Mouse (Mus musculus) heart, embryonic 13.5 days (tissue): ENCODE results near the gene Lbx1. TPM values are rescaled to one million over a fixed set of nuclear protein-coding genes. Genes with fewer than 3 reads are reported as not detected.

ENCODE experiments used
- ATAC-seq: fragments of 200-750 bp; cut with Nextera tagmentation; 2 replicates; pipeline ENCODE4 v1.8.0; 2017; ENCODE audit warnings: moderate TSS enrichment; ENCODE audit not compliant: insufficient number of reproducible peaks, low FRiP score, low TSS enrichment; ENCODE audit errors: extremely low read depth
- H3K27ac ChIP-seq: fragments of 300-500 bp; sonication (generic); replicated peaks from 2 replicates; pipeline ENCODE4 v1.5.1; 2015; ENCODE audit warnings: moderate library complexity, mild to moderate bottlenecking, inconsistent platforms
- H3K27me3 ChIP-seq: fragments of 300-500 bp; sonication (generic); replicated peaks from 2 replicates; pipeline ENCODE4 v1.6.1; 2015; ENCODE audit warnings: mild to moderate bottlenecking, inconsistent platforms
- H3K36me3 ChIP-seq: fragments of 300-500 bp; sonication (generic); 2 replicates; pipeline ENCODE4 v1.6.1; 2015; ENCODE audit warnings: mild to moderate bottlenecking, inconsistent platforms
- H3K4me1 ChIP-seq: fragments of 300-500 bp; sonication (generic); 2 replicates; pipeline ENCODE4 v1.6.1; 2015; ENCODE audit warnings: inconsistent platforms
- H3K4me2 ChIP-seq: fragments of 300-500 bp; sonication (generic); 2 replicates; pipeline ENCODE4 v1.6.1; 2015; ENCODE audit warnings: inconsistent platforms, mild to moderate bottlenecking, moderate library complexity
- H3K4me3 ChIP-seq: fragments of 300-500 bp; sonication (generic); 2 replicates; pipeline ENCODE4 v1.5.1; 2015; ENCODE audit warnings: moderate library complexity, mild to moderate bottlenecking, inconsistent platforms
- H3K9ac ChIP-seq: fragments of 300-500 bp; sonication (generic); 2 replicates; pipeline ENCODE4 v1.6.1; 2015; ENCODE audit warnings: inconsistent platforms, mild to moderate bottlenecking, moderate library complexity
- H3K9me3 ChIP-seq: fragments of 300-500 bp; sonication (generic); 2 replicates; pipeline ENCODE4 v1.6.1; 2016; ENCODE audit warnings: inconsistent platforms
- WGBS: fragments of 180-500 bp; shearing (Covaris S2); methylation state at CpG from one replicate; pipeline ENCODE4 v1.1.7; 2015; ENCODE audit warnings: mixed read lengths; 5-methylcytosine and 5-hydroxymethylcytosine counted together
- polyA plus RNA-seq: library from polyadenylated mRNA; unstranded; fragments of >200 nt; fragmentation: Nextera tagmentation; extraction: Ambion mirVana; gene quantifications from 2 replicates; pipeline ENCODE4 v1.2.1, GENCODE M21; 2015

The Lbx1 gene
- polyA plus RNA-seq, 1 experiment from 2014 or later = not detected

GRCm38 (mm10) chr19:45232443-45233410 is 2.9 kb downstream of the Lbx1 start:
- no peak overlapping the region for H3K27ac ChIP-seq
- H3K9ac ChIP-seq = no peak overlapping the region; the same call in 1 of the 2 replicates
- no peaks in the 10 kb centered on the region for H3K9me3 ChIP-seq
- H3K4me2 ChIP-seq = peak overlapping the region; percentile 46
- under 1% methylated on average over 42 of the region's 42 CpGs for WGBS
- no peak for ATAC-seq
- H3K4me3 ChIP-seq = peak overlapping the region; percentile 32
- H3K4me1 ChIP-seq = peaks cover 60% of the 10 kb centered on the region
- peaks cover 99% of the 10 kb centered on the region for H3K27me3 ChIP-seq
- no peaks in the 10 kb centered on the region for H3K36me3 ChIP-seq

- Histone ChIP-seq H3K4me3 (peak overlapping the region; percentile 36), H3K36me3 (no peaks in the 10 kb centered on the region), H3K9me3 (no peaks in the 10 kb centered on the region), H3K27me3 (peaks cover 99% of the 10 kb centered on the region), H3K4me1 (peaks cover 59% of the 10 kb centered on the region), H3K4me2 (peak overlapping the region; percentile 45), H3K27ac (no peak overlapping the region), H3K9ac (no peak overlapping the region)
- ATAC-seq = no peak
- WGBS = 0% methylated on average over 14 of the region's 14 CpGs
Observed at GRCm38 (mm10) chr19:45232036-45232410, 3.6 kb downstream of the Lbx1 start.

DNA sequence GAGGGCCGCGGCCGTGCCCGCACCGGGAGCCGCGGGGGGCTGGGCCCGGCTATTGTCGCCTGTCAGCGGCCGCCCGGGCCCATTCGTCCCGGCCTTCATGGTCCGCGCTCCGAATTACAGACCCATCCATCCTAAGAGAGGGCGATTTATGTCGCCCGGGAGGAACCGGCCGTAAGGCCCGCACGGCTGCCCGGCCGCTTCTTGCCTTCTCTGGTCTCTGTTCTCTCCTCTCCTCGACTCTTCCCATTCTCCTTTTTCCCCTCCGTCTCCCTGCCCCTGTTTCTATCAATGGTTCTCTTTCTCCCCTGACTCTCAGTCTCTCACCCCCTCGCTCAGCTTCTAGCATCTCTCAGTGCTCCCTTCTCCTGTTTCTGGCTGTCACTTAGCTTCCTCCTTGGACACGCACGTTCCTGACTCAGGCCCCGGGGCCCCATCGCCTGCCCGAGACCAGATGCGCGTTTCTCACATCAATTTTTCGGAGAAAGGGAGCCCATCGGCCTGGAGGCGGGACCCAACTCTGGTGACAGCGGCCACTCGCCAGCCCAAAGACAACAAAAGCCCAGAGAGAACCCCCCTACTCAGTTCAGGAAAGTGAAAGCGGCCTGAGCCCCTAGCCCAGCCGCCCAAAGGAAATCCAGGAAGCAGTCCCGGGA is 4.1 kb downstream of the Lbx1 start:
- peaks cover 56% of the 10 kb centered on the region for H3K4me1 ChIP-seq
- H3K27ac ChIP-seq = no peak overlapping the region
- peak overlapping the region; percentile 36 for H3K4me3 ChIP-seq
- peaks cover 100% of the 10 kb centered on the region for H3K27me3 ChIP-seq
- WGBS = under 1% methylated on average over 44 of the region's 44 CpGs
- H3K9me3 ChIP-seq = no peaks in the 10 kb centered on the region
- H3K9ac ChIP-seq = no peak overlapping the region
- no peaks in the 10 kb centered on the region for H3K36me3 ChIP-seq
- ATAC-seq = no peak
- H3K4me2 ChIP-seq = peak overlapping the region; percentile 45

DNA sequence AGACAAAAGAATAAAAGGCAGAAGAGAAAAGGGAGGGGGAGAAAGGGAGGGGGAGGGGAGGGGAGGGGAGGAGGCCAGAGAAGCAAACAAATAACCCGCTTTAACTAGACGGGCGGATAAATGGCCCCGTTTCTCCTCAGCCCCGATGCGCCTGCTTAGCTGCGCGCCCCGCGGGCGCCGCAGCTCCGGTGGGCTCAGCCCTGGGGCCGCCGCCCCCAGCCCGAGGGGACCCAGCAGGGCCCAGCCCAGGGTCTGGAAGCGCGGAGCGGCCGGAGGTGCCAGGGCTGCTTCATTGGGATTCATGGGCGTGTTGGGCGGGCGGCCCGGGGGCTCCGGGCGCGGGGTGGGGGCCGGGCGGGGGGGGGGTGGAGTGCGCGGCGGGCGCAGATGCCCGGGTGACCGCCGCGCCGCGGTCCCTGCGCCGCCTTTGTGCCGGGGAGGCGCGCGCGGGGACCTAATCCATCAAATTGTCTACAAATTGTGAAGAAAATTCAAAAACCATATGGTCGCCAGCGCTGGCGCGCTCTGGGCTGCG is 4.7 kb downstream of the Lbx1 start:
- peaks cover 50% of the 10 kb centered on the region for H3K4me1 ChIP-seq
- peaks cover 100% of the 10 kb centered on the region for H3K27me3 ChIP-seq
- ATAC-seq = no peak
- H3K27ac ChIP-seq = no peak overlapping the region
- no peak overlapping the region for H3K9ac ChIP-seq
- peak overlapping the region; percentile 45 for H3K4me2 ChIP-seq
- H3K36me3 ChIP-seq = no peaks in the 10 kb centered on the region
- H3K9me3 ChIP-seq = no peaks in the 10 kb centered on the region
- WGBS = 1% methylated on average over 31 of the region's 51 CpGs
- H3K4me3 ChIP-seq = peak overlapping the region; percentile 36

GRCm38 (mm10) chr19:45230201-45230611 is 5.4 kb downstream of the Lbx1 start:
- no peak for ATAC-seq
- no peak overlapping the region for H3K9ac ChIP-seq
- peaks cover 100% of the 10 kb centered on the region for H3K27me3 ChIP-seq
- peak overlapping the region; percentile 41; the same call in 1 of the 2 replicates for H3K4me3 ChIP-seq
- no peaks in the 10 kb centered on the region for H3K36me3 ChIP-seq
- peaks cover 43% of the 10 kb centered on the region for H3K4me1 ChIP-seq
- 1% methylated on average over 20 of the region's 20 CpGs for WGBS
- peak overlapping the region; percentile 64; the same call in 1 of the 2 replicates for H3K4me2 ChIP-seq
- H3K27ac ChIP-seq = no peak overlapping the region
- no peaks in the 10 kb centered on the region for H3K9me3 ChIP-seq

DNA sequence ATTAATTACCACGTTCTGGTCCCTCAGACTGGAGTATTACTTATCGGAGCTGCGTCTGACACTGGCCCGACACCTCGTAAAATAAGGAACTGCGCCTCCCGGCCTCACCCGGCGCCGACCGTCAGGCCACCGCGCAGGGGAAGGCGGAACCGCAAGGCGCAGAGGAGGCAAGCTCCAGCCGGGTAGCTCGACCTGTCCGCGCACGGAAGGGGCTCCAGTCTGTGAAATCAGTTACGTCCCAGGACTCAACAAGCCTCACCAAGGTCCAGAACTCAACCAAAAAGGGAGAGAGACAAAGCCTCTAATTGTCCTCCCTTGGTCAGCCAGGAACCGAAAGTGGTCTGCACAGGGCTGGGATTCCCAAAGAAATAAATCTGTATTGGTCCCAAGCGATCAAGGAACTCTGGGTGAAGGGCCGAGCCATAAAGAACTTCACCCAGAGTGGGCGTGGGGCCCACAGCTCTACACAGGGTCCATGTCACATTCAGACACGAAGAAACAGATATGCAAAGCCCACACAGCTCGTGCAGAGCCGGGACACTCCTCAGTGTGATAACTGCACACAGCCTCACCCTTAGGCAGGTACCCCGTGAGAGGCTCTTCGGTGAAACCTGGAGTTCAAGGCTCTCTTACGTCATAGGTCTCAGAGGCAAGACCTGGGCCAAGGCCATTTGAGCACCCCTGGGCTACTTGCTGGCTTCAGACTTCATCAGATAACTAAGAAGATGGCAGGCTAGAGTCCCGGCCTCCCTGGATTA is 6.1 kb downstream of the Lbx1 start:
- WGBS = 1% methylated on average over 33 of the region's 33 CpGs

DNA sequence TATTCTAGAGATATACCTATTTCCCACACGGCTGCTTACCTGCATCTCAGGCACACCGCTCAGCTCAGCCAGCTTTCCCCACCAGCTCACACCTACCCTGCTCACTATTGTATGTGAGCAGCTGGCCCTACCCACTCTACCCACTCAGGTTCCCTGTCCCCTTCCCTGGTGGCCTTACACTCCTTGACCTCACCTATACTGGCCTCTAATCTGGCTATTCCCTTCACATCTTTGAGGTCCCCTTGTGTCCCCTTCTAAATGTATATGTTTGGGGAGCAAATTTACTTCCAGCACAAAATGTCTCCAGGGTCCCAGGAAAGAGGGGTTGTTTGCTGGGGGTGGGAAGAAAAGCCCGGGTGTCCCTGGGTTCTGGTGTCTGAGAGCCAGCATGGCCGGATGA is 6.8 kb downstream of the Lbx1 start:
- Histone ChIP-seq H3K9me3 (no peaks in the 10 kb centered on the region), H3K4me1 (peaks cover 40% of the 10 kb centered on the region), H3K27ac (no peak overlapping the region), H3K27me3 (peaks cover 100% of the 10 kb centered on the region), H3K9ac (no peak overlapping the region), H3K4me3 (no peak overlapping the region), H3K36me3 (no peaks in the 10 kb centered on the region), H3K4me2 (no peak overlapping the region)
- WGBS = 5% methylated on average over 4 of the region's 4 CpGs
- no peak for ATAC-seq

More for the DNA sequence above, 6.1 kb downstream of the Lbx1 start:
- H3K4me3 ChIP-seq = peak overlapping the region; percentile 41
- peaks cover 36% of the 10 kb centered on the region for H3K4me1 ChIP-seq
- no peak for ATAC-seq
- no peaks in the 10 kb centered on the region for H3K9me3 ChIP-seq
- H3K27ac ChIP-seq = no peak overlapping the region
- H3K36me3 ChIP-seq = no peaks in the 10 kb centered on the region
- H3K27me3 ChIP-seq = peaks cover 100% of the 10 kb centered on the region
- peak overlapping the region; percentile 64 for H3K4me2 ChIP-seq
- H3K9ac ChIP-seq = no peak overlapping the region

DNA sequence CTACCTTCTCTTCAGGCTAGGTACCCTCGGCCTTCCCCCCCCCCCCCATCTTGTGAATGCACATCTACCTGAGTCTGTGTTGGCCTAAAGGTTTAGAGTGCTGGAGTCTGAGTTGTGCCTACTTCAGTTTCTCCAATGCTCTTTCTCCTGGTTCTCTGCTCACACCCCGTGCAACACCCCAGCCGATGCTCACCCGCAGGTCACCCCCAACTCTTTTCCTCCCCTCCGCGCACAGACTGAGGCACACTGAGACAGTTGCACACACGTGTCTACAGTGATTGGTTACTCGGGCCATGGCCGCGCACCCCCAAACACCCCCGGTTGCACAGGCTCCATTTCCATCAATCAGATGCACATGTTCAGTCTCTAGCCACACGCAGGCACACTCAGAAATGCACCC is 7.5 kb downstream of the Lbx1 start:
- no peaks in the 10 kb centered on the region for H3K36me3 ChIP-seq
- H3K27ac ChIP-seq = no peak overlapping the region
- H3K27me3 ChIP-seq = peaks cover 100% of the 10 kb centered on the region
- no peak overlapping the region for H3K4me3 ChIP-seq
- H3K9me3 ChIP-seq = no peaks in the 10 kb centered on the region
- peaks cover 38% of the 10 kb centered on the region for H3K4me1 ChIP-seq
- ATAC-seq = no peak
- no peak overlapping the region for H3K9ac ChIP-seq
- H3K4me2 ChIP-seq = no peak overlapping the region
- 13% methylated on average over 11 of the region's 12 CpGs for WGBS

- H3K9me3 ChIP-seq = no peaks in the 10 kb centered on the region
- ATAC-seq = no peak
- 14% methylated on average over 1 of the region's 1 CpGs for WGBS
- no peak overlapping the region for H3K4me3 ChIP-seq
- H3K27ac ChIP-seq = no peak overlapping the region
- peaks cover 100% of the 10 kb centered on the region for H3K27me3 ChIP-seq
- no peak overlapping the region for H3K4me2 ChIP-seq
- peaks cover 36% of the 10 kb centered on the region for H3K4me1 ChIP-seq
- H3K9ac ChIP-seq = no peak overlapping the region
- no peaks in the 10 kb centered on the region for H3K36me3 ChIP-seq
Observed at GRCm38 (mm10) chr19:45227671-45228070, 7.9 kb downstream of the Lbx1 start.

GRCm38 (mm10) chr19:45227049-45227448 is 8.6 kb downstream of the Lbx1 start:
- Histone ChIP-seq H3K27me3 (peaks cover 100% of the 10 kb centered on the region), H3K9ac (no peak overlapping the region), H3K4me2 (no peak overlapping the region), H3K4me3 (no peak overlapping the region), H3K27ac (no peak overlapping the region), H3K36me3 (no peaks in the 10 kb centered on the region), H3K9me3 (no peaks in the 10 kb centered on the region), H3K4me1 (peaks cover 39% of the 10 kb centered on the region)
- no peak for ATAC-seq
- WGBS = 3% methylated on average over 3 of the region's 3 CpGs

GRCm38 (mm10) chr19:45226246-45226645 is 9.4 kb downstream of the Lbx1 start:
- Histone ChIP-seq H3K4me1 (peaks cover 36% of the 10 kb centered on the region), H3K4me2 (no peak overlapping the region), H3K4me3 (no peak overlapping the region), H3K36me3 (no peaks in the 10 kb centered on the region), H3K27ac (no peak overlapping the region), H3K9ac (no peak overlapping the region), H3K9me3 (no peaks in the 10 kb centered on the region), H3K27me3 (peaks cover 100% of the 10 kb centered on the region)
- 3% methylated on average over 8 of the region's 8 CpGs for WGBS
- ATAC-seq = no peak
